8 mouse cellular contexts compared by ENCODE assay signal in genomic region chr11:65088451-65089222, GRCm38 (mm10).
DNase-seq lines count a peak whose midpoint lies in the region; TF ChIP-seq lines count a peak whose summit lies in the region.

No protein-coding gene starts in this region.

- H3K36me3 ChIP-seq in ES-Bruce4 (ENCODE audit: control insufficient read depth, insufficient read depth, low read length, poor library complexity, severe bottlenecking): no peaks in the 10 kb centered on the region

- no peaks in the 10 kb centered on the region for H3K27me3 ChIP-seq in ES-Bruce4 (ENCODE audit: control insufficient read depth, insufficient read depth, low read length, poor library complexity, severe bottlenecking)

- peak; percentile 91 for TF ChIP-seq CTCF in layer of hippocampus, adult 2 months (conservative IDR thresholded peaks at IDR 0.05)
- TF ChIP-seq CTCF in ES-Bruce4 (IDR thresholded peaks at IDR 0.05; ENCODE audit: low read depth, low read length): peak; percentile 41

- peak overlapping the region; percentile 52; the same call in 1 of the 2 replicates for H3K27ac ChIP-seq in layer of hippocampus, adult 2 months
- H3K27ac ChIP-seq in ES-Bruce4 (ENCODE audit: insufficient read depth, low read length): no peak overlapping the region

- no peaks in the 10 kb centered on the region for H3K4me1 ChIP-seq in ES-Bruce4 (ENCODE audit: control insufficient read depth, insufficient read depth, low read length)

- DNase-seq in layer of hippocampus, adult 2 months (ENCODE audit: low spot score in 2 of 2): peak in 1 of 2 experiments; percentile 44
- no peak for DNase-seq in layer of hippocampus, adult 9-11 months
- peak; percentile 16 for DNase-seq in adrenal gland, adult 8-10 months
- DNase-seq in embryo, embryonic 11.5 days (ENCODE audit: low read depth, low spot score): peak; percentile 26
- peak; percentile 82 for DNase-seq in kidney, postnatal 10 days
- DNase-seq in retina, embryonic 14.5 days (ENCODE audit: low spot score): peak; percentile 71
- DNase-seq in spleen, postnatal 36 days (ENCODE audit: low spot score in 2 of 2): no peak

- H3K9me3 ChIP-seq in ES-Bruce4 (replicated peaks; ENCODE audit: control insufficient read depth, insufficient read depth, low read length, poor library complexity, severe bottlenecking): 0 out of 2 replicates have a peak, but pooled peaks cover 2% of the 10 kb centered on the region

- no peak for TF ChIP-seq POLR2A in ES-Bruce4 (IDR thresholded peaks at IDR 0.05; ENCODE audit: insufficient read depth, low read length)

- no peak overlapping the region for H3K4me3 ChIP-seq in layer of hippocampus, adult 2 months
- H3K4me3 ChIP-seq in ES-Bruce4 (ENCODE audit: low read depth, low read length): no peak overlapping the region

- no peak for TF ChIP-seq EP300 in ES-Bruce4 (IDR thresholded peaks at IDR 0.05; ENCODE audit: insufficient read depth, low read depth, low read length)

- H3K9ac ChIP-seq in ES-Bruce4 (ENCODE audit: low read depth, poor library complexity, severe bottlenecking): no peak overlapping the region

Comparison
In these comparisons a context has a peak if more than half of its experiments do, and no peak if none do; other contexts are left out.
1. DNase-seq: peak in adrenal gland, adult 8-10 months (single experiment), embryo, embryonic 11.5 days (single experiment), kidney, postnatal 10 days (single experiment) and retina, embryonic 14.5 days (single experiment); none in layer of hippocampus, adult 9-11 months (single experiment) and spleen, postnatal 36 days (0 of 2).